ENCODE assay signal across 8 mouse cellular contexts in the genomic region with DNA sequence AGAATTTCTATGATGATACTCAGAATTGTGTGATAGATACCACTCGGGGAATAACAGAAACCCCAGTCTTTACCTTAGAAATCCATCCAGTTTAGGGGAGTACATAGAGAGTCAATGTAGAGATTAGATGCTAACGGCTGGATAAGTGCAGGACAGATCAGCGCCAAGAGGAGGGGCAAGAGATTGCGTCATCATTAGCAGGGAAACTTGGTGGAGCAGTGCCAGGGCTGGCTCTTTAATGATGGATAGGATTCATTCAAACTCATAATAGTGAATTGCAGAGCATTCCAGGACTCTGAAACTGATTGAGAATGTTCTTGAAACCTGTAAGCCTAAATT. TPM values are rescaled to one million over a fixed set of nuclear protein-coding genes. Genes with fewer than 3 reads are reported as not detected.
DNase-seq lines count a peak whose midpoint lies in the region; ATAC-seq lines count a peak whose summit lies in the region.

No protein-coding gene starts in this region.

- H3K4me2 ChIP-seq in hindbrain, embryonic 11.5 days (replicated peaks; ENCODE audit: low read depth, low read length) = peak overlapping the region; percentile 80
- H3K4me2 ChIP-seq in lung, embryonic 16.5 days (ENCODE audit: low read depth, low read length) = peak overlapping the region; percentile 97

- H3K9ac ChIP-seq in hindbrain, embryonic 11.5 days (ENCODE audit: low read depth, low read length) = peak overlapping the region; percentile 97
- H3K9ac ChIP-seq in lung, embryonic 16.5 days (ENCODE audit: low read length) = peak overlapping the region; percentile 95

- H3K27ac ChIP-seq in hindbrain, embryonic 11.5 days (ENCODE audit: low read depth, low read length) = peak overlapping the region; percentile 95
- peak overlapping the region; percentile 97 for H3K27ac ChIP-seq in lung, embryonic 16.5 days (ENCODE audit: low read length)

- H3K27me3 ChIP-seq in hindbrain, embryonic 11.5 days (ENCODE audit: control insufficient read depth, insufficient read depth, low read length) = no peaks in the 10 kb centered on the region
- no peaks in the 10 kb centered on the region for H3K27me3 ChIP-seq in lung, embryonic 16.5 days (ENCODE audit: control insufficient read depth, insufficient read depth, low read depth, low read length)

- H3K36me3 ChIP-seq in hindbrain, embryonic 11.5 days (ENCODE audit: control insufficient read depth, insufficient read depth, low read length) = 0 out of 2 replicates have a peak, but pooled peaks cover 2% of the 10 kb centered on the region
- H3K36me3 ChIP-seq in lung, embryonic 16.5 days (ENCODE audit: control insufficient read depth, insufficient read depth, low read length) = 0 out of 2 replicates have a peak, but pooled peaks cover 3% of the 10 kb centered on the region

- peak; percentile 76 for ATAC-seq in hindbrain, embryonic 11.5 days (ENCODE audit: low FRiP score)
- ATAC-seq in lung, embryonic 16.5 days (ENCODE audit: low read depth) = peak; percentile 86

- no peaks in the 10 kb centered on the region for H3K9me3 ChIP-seq in hindbrain, embryonic 11.5 days (ENCODE audit: control insufficient read depth, low read length)
- no peaks in the 10 kb centered on the region for H3K9me3 ChIP-seq in lung, embryonic 16.5 days (ENCODE audit: control insufficient read depth, low read length)

- peaks cover 4% of the 10 kb centered on the region; the same call in 1 of the 2 replicates for H3K4me1 ChIP-seq in hindbrain, embryonic 11.5 days (replicated peaks; ENCODE audit: control insufficient read depth, insufficient read depth, low read length)
- H3K4me1 ChIP-seq in lung, embryonic 16.5 days (replicated peaks; ENCODE audit: control insufficient read depth, insufficient read depth, low read length) = peaks cover 16% of the 10 kb centered on the region

- peak; percentile 80 to 92 for DNase-seq in adrenal gland, adult (ENCODE audit: inconsistent age in 2 of 2, low spot score in 1 of 2)
- no peak for DNase-seq in adrenal gland, postnatal 4 days (ENCODE audit: low spot score in 2 of 2)
- peak; percentile 66 for DNase-seq in cerebellum, adult 8-10 months
- DNase-seq in frontal cortex, postnatal 10 days (ENCODE audit: low spot score in 2 of 2) = peak; percentile 25 to 42
- DNase-seq in hindbrain, embryonic 11.5 days (ENCODE audit: low spot score) = no peak
- peak; percentile 54 to 66 for DNase-seq in layer of hippocampus, postnatal 10 days (ENCODE audit: low spot score in 2 of 2)
- peak; percentile 18 for DNase-seq in retina, adult 2 months (ENCODE audit: low read depth, low spot score)

- peak overlapping the region; percentile 100 for H3K4me3 ChIP-seq in hindbrain, embryonic 11.5 days (ENCODE audit: low read depth, low read length)
- H3K4me3 ChIP-seq in lung, embryonic 16.5 days (ENCODE audit: low read length) = peak overlapping the region; percentile 94

- 3% methylated on average over 4 of the region's 4 CpGs for WGBS in hindbrain, embryonic 11.5 days
- 3% methylated on average over 4 of the region's 4 CpGs for WGBS in lung, embryonic 16.5 days

RNA-seq across cellular contexts. Expression of a gene that starts 27.3 kb away (rescaled TPM):
- 100 to 1,000 TPM; 154 to 163 TPM for total RNA-seq in adrenal gland, postnatal 4 days (2021)
- polyA plus RNA-seq in hindbrain, embryonic 11.5 days (2014; fragmentation: Nextera tagmentation; extraction: Ambion mirVana) = 282 and 301 TPM in 2 replicates
- total RNA-seq in layer of hippocampus, postnatal 10 days (2021) = 100 to 1,000 TPM; 245 to 256 TPM
- 149 and 157 TPM in 2 replicates for polyA plus RNA-seq in lung, embryonic 16.5 days (2015; fragmentation: Nextera tagmentation; extraction: Ambion mirVana)

RNA-seq across cellular contexts. Expression of a gene that starts 27.4 kb away (rescaled TPM):
- 10 to 100 TPM; 61.9 to 69.3 TPM for total RNA-seq in adrenal gland, postnatal 4 days (2021)
- 9.0 and 10.1 TPM in 2 replicates for polyA plus RNA-seq in hindbrain, embryonic 11.5 days (2014; fragmentation: Nextera tagmentation; extraction: Ambion mirVana)
- total RNA-seq in layer of hippocampus, postnatal 10 days (2021) = 10 to 100 TPM; 83.8 to 85.0 TPM
- polyA plus RNA-seq in lung, embryonic 16.5 days (2015; fragmentation: Nextera tagmentation; extraction: Ambion mirVana) = 5.2 and 5.8 TPM in 2 replicates

RNA-seq across cellular contexts. Expression of a gene that starts 30.1 kb away (rescaled TPM):
- total RNA-seq in adrenal gland, postnatal 4 days (2021) = 100 to 1,000 TPM; 244 TPM
- 23.4 and 23.6 TPM in 2 replicates for polyA plus RNA-seq in hindbrain, embryonic 11.5 days (2014; fragmentation: Nextera tagmentation; extraction: Ambion mirVana)
- total RNA-seq in layer of hippocampus, postnatal 10 days (2021) = 100 to 1,000 TPM; 113 to 114 TPM
- polyA plus RNA-seq in lung, embryonic 16.5 days (2015; fragmentation: Nextera tagmentation; extraction: Ambion mirVana) = 33.6 and 35.9 TPM in 2 replicates

RNA-seq across cellular contexts. Expression of a gene that starts 49.3 kb away (rescaled TPM):
- total RNA-seq in adrenal gland, postnatal 4 days (2021) = 10 to 100 TPM; 44.1 to 44.3 TPM
- 19.6 and 28.8 TPM in 2 replicates for polyA plus RNA-seq in hindbrain, embryonic 11.5 days (2014; fragmentation: Nextera tagmentation; extraction: Ambion mirVana)
- total RNA-seq in layer of hippocampus, postnatal 10 days (2021) = 10 to 100 TPM; 12.1 TPM
- polyA plus RNA-seq in lung, embryonic 16.5 days (2015; fragmentation: Nextera tagmentation; extraction: Ambion mirVana) = 138 and 141 TPM in 2 replicates

Comparison
In these comparisons a context has a peak if more than half of its experiments do, and no peak if none do; other contexts are left out.
1. DNase-seq: peak in adrenal gland, adult (2 of 2), cerebellum, adult 8-10 months (single experiment), frontal cortex, postnatal 10 days (2 of 2), layer of hippocampus, postnatal 10 days (2 of 2) and retina, adult 2 months (single experiment); none in adrenal gland, postnatal 4 days (0 of 2) and hindbrain, embryonic 11.5 days (single experiment).